Mouse (Mus musculus) myocyte (in vitro differentiated cells): ENCODE results near the gene Cx3cl1. TPM values are rescaled to one million over a fixed set of nuclear protein-coding genes. Genes with fewer than 3 reads are reported as not detected.
A peak's percentile ranks its signal among the peaks of the same experiment; 100 is the strongest.

Experiments
- H3K27me3 ChIP-seq: one replicate; pipeline ENCODE4 v1.6.1; 2011; ENCODE audit not compliant: control insufficient read depth, insufficient read depth, insufficient read length
- H3K36me3 ChIP-seq: one replicate; pipeline ENCODE4 v1.6.1; 2011; ENCODE audit not compliant: control insufficient read depth, insufficient read depth
- H3K4me2 ChIP-seq: one replicate; pipeline ENCODE4 v1.6.1; 2011; ENCODE audit warnings: low read depth, control low read depth
- H3K4me3 ChIP-seq: one replicate; pipeline ENCODE4 v1.5.1; 2011; ENCODE audit warnings: mild to moderate bottlenecking, control low read depth, moderate library complexity
- H3K79me2 ChIP-seq: one replicate; pipeline ENCODE4 v1.6.1; 2011; ENCODE audit not compliant: control insufficient read depth, insufficient read depth
- H3ac ChIP-seq: one replicate; pipeline ENCODE4 v1.6.1; 2011; ENCODE audit not compliant: control insufficient read depth, insufficient read length
- CEBPB ChIP-seq: IDR thresholded peaks from 2 replicates; pipeline ENCODE4 v1.6.1; 2011; ENCODE audit warnings: mild to moderate bottlenecking, moderate library complexity; ENCODE audit not compliant: poor library complexity, insufficient read depth, severe bottlenecking
- E2F4 ChIP-seq: IDR thresholded peaks from one replicate; pipeline ENCODE4 v1.6.1; 2011; ENCODE audit warnings: mild to moderate bottlenecking, control low read depth, moderate library complexity; ENCODE audit not compliant: insufficient read depth
- MAX ChIP-seq: IDR thresholded peaks from one replicate; pipeline ENCODE4 v1.6.1; 2011; ENCODE audit warnings: low read depth, mild to moderate bottlenecking, control low read depth
- MYOD1 ChIP-seq, 3 experiments: IDR thresholded peaks; one replicate each; pipeline ENCODE4 v1.6.1; 2011; ENCODE audit warnings: control low read depth in 2 of 3, low read depth in 2 of 3, mild to moderate bottlenecking in 2 of 3, moderate library complexity in 1 of 3; ENCODE audit not compliant: insufficient read length in 2 of 3, control insufficient read depth in 1 of 3
- MYOG ChIP-seq, 3 experiments: IDR thresholded peaks; one replicate each; pipeline ENCODE4 v1.6.1; 2011; ENCODE audit warnings: control low read depth in 2 of 3, low read depth in 2 of 3, mild to moderate bottlenecking in 2 of 3; ENCODE audit not compliant: insufficient read length in 2 of 3, control insufficient read depth in 1 of 3, insufficient read depth in 1 of 3
- POLR2A ChIP-seq: IDR thresholded peaks from one replicate; pipeline ENCODE4 v1.6.1; 2011; ENCODE audit warnings: low read depth, mild to moderate bottlenecking, control low read depth, moderate library complexity; ENCODE audit not compliant: insufficient read length
- POLR2AphosphoS2 ChIP-seq: IDR thresholded peaks from one replicate; pipeline ENCODE4 v1.6.1; 2011; ENCODE audit warnings: low read depth, control low read depth; ENCODE audit not compliant: insufficient read length
- REST ChIP-seq: IDR thresholded peaks from one replicate; pipeline ENCODE4 v1.6.1; 2011; ENCODE audit warnings: mild to moderate bottlenecking, control low read depth, moderate library complexity; ENCODE audit not compliant: insufficient read depth, insufficient read length
- SRF ChIP-seq: IDR thresholded peaks from one replicate; pipeline ENCODE4 v1.6.1; 2011; ENCODE audit warnings: low read depth; ENCODE audit not compliant: control insufficient read depth, insufficient read length
- TCF12 ChIP-seq: IDR thresholded peaks from one replicate; pipeline ENCODE4 v1.6.1; 2011; ENCODE audit warnings: mild to moderate bottlenecking, control low read depth; ENCODE audit not compliant: poor library complexity, insufficient read depth, severe bottlenecking
- TCF3 ChIP-seq: IDR thresholded peaks from one replicate; pipeline ENCODE4 v1.6.1; 2011; ENCODE audit warnings: low read depth, control low read depth; ENCODE audit not compliant: insufficient read length
- USF1 ChIP-seq: IDR thresholded peaks from one replicate; pipeline ENCODE4 v1.6.1; 2011; ENCODE audit warnings: low read depth, mild to moderate bottlenecking, control low read depth, moderate library complexity
- polyA plus RNA-seq: library from polyadenylated mRNA; unstranded; fragments of >200 nt; fragmentation: generic; extraction: Trizol; gene quantifications from one replicate; pipeline ENCODE4 v1.2.1, GENCODE M21; 2012; ENCODE audit warnings: missing spikeins

The Cx3cl1 gene
- polyA plus RNA-seq, 1 experiment, result 8.3 TPM

DNA sequence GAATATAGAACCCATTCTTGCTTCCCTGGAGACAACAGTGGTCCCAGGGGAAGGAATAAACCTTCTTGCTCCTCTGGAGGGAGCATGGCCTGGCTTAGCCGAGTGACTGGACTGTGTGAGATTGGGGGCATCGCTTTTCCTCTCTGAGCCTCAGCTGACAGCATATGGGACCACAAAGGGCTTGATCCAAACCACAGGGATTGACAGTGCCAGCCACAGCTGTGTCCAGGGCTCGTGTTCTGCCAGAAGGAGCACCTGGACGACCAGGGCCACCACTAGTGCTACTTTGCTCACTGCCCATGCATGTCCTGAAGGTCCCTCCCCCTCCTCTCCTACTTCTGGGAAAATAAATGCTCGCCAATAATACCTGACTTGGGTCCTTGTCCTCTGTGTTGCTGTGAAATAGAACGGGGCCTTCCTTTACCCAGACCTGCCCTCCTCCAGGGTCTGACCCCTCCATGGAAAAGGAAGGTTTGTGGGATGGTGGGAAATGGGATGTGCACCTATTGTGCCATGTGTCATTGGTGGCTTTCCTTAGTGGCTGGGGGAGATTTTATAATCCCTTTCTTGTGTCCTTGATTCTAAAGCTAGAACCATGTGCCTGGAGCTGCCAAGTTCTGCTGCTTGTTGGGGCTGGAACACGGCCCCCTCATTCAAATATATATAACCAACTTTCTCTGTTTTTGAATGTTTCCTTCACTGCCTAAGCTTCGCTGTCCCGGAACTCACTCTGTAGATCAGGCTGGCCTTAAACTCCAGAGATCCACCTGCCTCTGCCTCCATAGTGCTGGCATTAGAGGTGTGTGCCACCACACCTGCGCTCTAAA, 20.6 kb upstream of the Cx3cl1 start:
- TF ChIP-seq MAX (no peak), TCF12 (peak; percentile 52), CEBPB (no peak), MYOD1 (IDR thresholded peaks at IDR 0.05; ENCODE audit: control insufficient read depth in 1 of 3, insufficient read length in 2 of 3, low read depth in 2 of 3) (peak; percentile 44 to 93 (median 67)), E2F4 (no peak), POLR2AphosphoS2 (no peak), SRF (no peak), POLR2A (no peak), TCF3 (peak; percentile 77), REST (no peak), USF1 (no peak), MYOG (IDR thresholded peaks at IDR 0.05; ENCODE audit: control insufficient read depth in 1 of 3, insufficient read depth in 1 of 3, insufficient read length in 2 of 3, low read depth in 2 of 3) (peak; percentile 60 to 93 (median 73))
- H3K79me2 ChIP-seq, result no peaks in the 10 kb centered on the region
- H3ac ChIP-seq, result no peak overlapping the region
- H3K4me3 ChIP-seq, result no peak overlapping the region
- H3K4me2 ChIP-seq, result no peak overlapping the region
- no peaks in the 10 kb centered on the region for H3K27me3 ChIP-seq
- H3K36me3 ChIP-seq, result no peaks in the 10 kb centered on the region

DNA sequence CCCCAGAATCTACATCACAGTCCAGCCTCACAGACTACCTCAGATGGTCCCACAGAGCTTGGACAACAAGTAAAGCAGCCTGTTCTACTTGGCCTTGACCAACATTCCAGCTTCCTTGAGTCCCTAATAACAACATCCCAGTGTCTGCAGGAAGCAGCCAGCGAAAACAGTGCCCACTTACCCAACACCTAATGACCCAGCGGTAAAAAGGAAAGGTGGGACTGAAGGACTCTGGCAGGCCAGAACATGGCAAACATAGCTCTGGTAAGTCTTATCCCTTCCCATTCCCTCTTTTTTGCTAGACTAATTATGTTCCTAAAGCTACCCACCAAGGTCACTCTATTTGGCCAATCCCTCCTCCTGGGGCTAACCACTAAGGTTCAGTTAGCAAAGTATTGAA, 17.8 kb upstream of the Cx3cl1 start:
- Histone ChIP-seq H3K27me3 (no peaks in the 10 kb centered on the region), H3ac (no peak overlapping the region), H3K4me3 (no peak overlapping the region), H3K4me2 (no peak overlapping the region), H3K79me2 (no peaks in the 10 kb centered on the region), H3K36me3 (no peaks in the 10 kb centered on the region)
- TF ChIP-seq REST (no peak), TCF12 (no peak), USF1 (no peak), MYOG (IDR thresholded peaks at IDR 0.05; ENCODE audit: control insufficient read depth in 1 of 3, insufficient read depth in 1 of 3, insufficient read length in 2 of 3, low read depth in 2 of 3) (no peak), MYOD1 (IDR thresholded peaks at IDR 0.05; ENCODE audit: control insufficient read depth in 1 of 3, insufficient read length in 2 of 3, low read depth in 2 of 3) (no peak), POLR2A (no peak), MAX (no peak), TCF3 (no peak), CEBPB (no peak)

DNA sequence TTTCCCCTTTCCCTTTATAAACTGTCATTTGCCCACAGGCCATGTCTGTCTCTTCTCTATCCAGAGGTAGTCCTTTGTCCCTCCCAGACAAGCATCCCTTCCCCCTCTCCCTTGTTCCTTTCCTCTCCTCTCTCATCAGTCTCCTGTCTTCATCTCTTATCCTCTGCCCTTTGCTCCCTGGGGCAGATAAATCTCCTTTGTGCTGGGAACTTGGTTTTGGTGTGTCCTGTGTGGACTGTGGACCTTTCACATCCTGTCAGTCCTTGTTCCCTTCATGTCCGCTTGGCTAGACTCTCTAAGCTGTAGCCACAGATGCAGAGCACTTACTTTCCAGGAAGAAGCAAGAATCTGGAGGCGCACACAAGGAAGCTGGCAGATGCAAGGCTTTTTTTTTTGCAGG, 17.3 kb upstream of the Cx3cl1 start:
- no peaks in the 10 kb centered on the region for H3K36me3 ChIP-seq
- no peak overlapping the region for H3K4me3 ChIP-seq
- H3K27me3 ChIP-seq, result no peaks in the 10 kb centered on the region
- H3K79me2 ChIP-seq, result no peaks in the 10 kb centered on the region
- H3ac ChIP-seq, result no peak overlapping the region
- TF ChIP-seq SRF, result no peak
- no peak overlapping the region for H3K4me2 ChIP-seq

DNA sequence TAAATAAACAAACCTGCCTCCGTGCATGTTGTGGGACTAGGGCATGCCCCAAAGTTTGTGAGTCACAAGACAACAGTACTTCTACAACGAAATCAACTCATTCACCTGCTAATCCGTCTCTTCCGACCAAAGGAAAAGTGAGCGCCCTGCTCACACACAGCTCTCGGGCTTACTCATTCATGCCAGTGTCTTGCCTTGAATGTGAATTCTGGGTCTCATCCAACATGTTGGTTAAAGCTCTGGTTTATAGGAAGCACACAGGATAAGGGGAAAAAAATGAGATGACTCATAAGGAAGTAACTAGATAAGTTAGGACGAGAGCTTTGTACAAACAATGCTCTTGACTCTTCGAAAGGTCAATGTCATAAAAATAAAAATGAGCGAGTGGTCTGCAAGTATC, 4.8 kb upstream of the Cx3cl1 start:
- TF ChIP-seq CEBPB (no peak), REST (no peak), POLR2A (no peak), E2F4 (no peak), MYOG (IDR thresholded peaks at IDR 0.05; ENCODE audit: control insufficient read depth in 1 of 3, insufficient read depth in 1 of 3, insufficient read length in 2 of 3, low read depth in 2 of 3) (no peak), TCF3 (no peak), MYOD1 (IDR thresholded peaks at IDR 0.05; ENCODE audit: control insufficient read depth in 1 of 3, insufficient read length in 2 of 3, low read depth in 2 of 3) (no peak), POLR2AphosphoS2 (no peak), SRF (no peak), TCF12 (no peak), MAX (no peak), USF1 (no peak)
- Histone ChIP-seq H3K4me2 (peak overlapping the region; percentile 50), H3K4me3 (no peak overlapping the region)

DNA sequence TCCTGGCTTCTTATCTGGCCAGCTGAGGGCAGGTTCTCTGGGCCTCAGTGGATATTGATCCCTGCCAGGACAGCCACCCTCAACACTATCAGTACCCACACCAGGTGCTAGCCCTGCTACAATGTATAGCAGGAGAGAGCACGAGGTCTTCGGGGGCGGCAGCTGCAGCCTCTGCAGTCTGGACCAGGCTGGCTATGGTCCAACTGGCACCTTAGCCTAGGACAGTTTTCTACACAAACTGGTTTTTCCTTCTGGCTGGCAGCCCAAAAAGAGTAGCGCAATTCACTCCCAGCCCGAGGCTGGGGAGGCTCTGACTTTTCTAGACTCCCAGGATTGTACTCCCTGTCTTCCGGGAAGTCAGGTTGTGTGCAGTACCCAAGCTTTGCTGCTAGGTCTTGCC, 864 bp upstream of the Cx3cl1 start:
- Histone ChIP-seq H3K36me3 (no peaks in the 10 kb centered on the region), H3K79me2 (no peaks in the 10 kb centered on the region), H3ac (no peak overlapping the region), H3K4me2 (no peak overlapping the region), H3K27me3 (no peaks in the 10 kb centered on the region), H3K4me3 (no peak overlapping the region)
- TF ChIP-seq MYOG (IDR thresholded peaks at IDR 0.05; ENCODE audit: control insufficient read depth in 1 of 3, insufficient read depth in 1 of 3, insufficient read length in 2 of 3, low read depth in 2 of 3) (peak in 2 of 3 experiments; percentile 25 to 41), E2F4 (no peak), MYOD1 (IDR thresholded peaks at IDR 0.05; ENCODE audit: control insufficient read depth in 1 of 3, insufficient read length in 2 of 3, low read depth in 2 of 3) (peak in 2 of 3 experiments; percentile 8 to 28)

More for the DNA sequence above, 4.8 kb upstream of the Cx3cl1 start:
- Histone ChIP-seq H3K36me3 (no peaks in the 10 kb centered on the region), H3K27me3 (no peaks in the 10 kb centered on the region), H3ac (no peak overlapping the region), H3K79me2 (no peaks in the 10 kb centered on the region)
